Mouse (Mus musculus): Measurements from ENCODE around the gene Dlk1.

Dlk1 gene

DNA sequence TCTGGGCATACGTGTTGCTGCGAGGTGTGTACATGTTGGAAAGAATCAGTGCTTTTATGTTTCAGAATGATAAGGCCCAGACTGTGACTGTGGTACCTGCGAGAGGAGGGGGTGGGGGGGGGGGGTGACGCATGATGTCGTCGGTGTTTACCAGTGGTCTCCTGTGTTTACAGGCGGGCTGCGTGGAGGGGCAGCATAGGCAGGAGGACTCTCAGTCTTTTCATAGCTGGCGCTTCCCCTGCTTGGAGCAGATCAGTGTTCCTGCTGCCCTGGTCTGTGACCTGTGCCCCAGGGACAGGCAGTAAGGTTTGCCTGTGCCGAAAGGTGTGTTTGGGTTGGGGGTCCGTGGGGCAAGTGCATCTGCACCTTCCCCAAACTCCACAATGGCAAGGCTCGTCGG lies at the start of gene Dlk1:
TSS of gene Dlk1 (plus strand) at position 232 of the 400 bp plus-strand sequence.
- DNase-seq (ENCODE audit: low read depth, low spot score) = no peak

DNA sequence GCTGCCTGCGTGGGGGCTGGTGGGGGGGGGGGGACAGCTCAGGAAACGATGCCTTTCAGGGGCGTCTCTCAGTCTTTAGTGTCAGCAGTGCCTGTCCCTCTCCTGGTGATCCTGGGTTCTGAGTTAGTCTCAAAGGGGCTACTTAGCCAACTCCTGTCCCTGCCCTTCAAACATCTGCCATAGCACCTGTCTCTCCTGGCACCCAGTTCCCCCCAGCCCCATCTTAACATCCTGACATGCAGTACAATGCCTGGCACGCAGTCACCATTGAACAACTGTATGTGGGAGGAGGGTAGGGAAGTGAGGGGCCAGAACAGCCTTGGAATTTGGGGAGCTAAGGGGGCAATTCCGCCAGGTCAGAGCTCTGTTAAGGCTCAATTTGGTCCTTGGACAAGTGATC lies 49.7 kb upstream of the Dlk1 start:
- no peak for DNase-seq (ENCODE audit: low read depth, low spot score)

DNA sequence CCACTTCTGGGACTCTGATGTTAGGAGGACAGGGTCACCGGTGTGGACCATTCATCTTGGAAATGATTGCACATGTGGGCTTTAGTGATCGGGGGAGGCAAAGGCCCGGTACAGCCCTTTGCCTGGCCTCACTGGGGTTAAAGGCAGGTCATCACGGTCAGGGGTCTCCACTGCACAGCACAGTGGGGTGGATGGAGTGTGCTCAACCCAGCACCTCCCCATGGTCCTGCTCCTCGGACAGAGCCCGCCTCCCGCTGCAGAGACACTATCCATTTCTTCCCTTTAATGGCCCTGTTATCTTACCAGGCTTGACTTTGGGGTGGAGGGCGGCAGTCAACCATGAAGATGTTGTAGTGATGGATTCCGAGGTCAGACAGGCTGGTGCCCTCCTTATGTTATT lies 48.9 kb upstream of the Dlk1 start:
- DNase-seq (ENCODE audit: low read depth, low spot score) = no peak

DNA sequence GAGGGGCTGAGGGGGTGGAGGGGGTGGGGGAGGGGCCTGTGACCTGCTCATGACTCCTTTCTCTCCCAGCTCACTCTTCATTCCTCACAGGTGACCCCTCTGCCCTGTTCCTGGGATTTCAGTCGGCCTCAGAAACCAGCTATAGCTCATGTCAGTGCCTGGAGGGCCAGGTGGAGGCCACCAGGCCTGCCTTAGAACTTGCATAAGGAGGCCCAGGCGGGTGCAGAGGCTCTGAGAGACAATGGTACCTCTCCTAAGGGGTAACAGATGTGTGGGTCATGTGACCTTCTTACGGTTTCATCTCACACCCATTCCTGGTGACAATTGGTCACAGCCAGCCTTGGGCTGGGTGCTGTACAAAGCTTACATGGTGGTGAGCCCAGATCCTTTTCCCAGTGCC lies 46.6 kb upstream of the Dlk1 start:
- DNase-seq (ENCODE audit: low read depth, low spot score) = no peak

DNA sequence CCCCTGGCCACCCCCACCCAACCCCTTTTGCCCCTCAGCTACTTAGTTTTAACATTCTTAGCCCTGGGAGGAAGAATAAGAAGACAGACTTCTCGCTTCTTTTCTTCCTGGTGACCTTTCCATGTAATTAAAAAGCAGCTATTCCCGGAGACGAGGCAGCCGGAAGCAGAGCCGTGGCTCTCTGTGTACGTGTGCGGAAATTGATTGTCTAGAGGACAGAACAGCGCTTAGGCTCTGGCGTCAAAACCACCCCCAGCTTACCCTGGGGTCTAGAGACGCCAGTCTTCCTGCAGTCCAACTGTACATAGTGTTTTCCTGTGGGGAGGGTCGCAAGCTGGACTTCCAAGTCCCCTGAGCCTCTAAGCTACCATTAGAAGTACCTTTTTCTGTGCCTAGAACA lies 41.9 kb upstream of the Dlk1 start:
- no peak for DNase-seq (ENCODE audit: low read depth, low spot score)

DNA sequence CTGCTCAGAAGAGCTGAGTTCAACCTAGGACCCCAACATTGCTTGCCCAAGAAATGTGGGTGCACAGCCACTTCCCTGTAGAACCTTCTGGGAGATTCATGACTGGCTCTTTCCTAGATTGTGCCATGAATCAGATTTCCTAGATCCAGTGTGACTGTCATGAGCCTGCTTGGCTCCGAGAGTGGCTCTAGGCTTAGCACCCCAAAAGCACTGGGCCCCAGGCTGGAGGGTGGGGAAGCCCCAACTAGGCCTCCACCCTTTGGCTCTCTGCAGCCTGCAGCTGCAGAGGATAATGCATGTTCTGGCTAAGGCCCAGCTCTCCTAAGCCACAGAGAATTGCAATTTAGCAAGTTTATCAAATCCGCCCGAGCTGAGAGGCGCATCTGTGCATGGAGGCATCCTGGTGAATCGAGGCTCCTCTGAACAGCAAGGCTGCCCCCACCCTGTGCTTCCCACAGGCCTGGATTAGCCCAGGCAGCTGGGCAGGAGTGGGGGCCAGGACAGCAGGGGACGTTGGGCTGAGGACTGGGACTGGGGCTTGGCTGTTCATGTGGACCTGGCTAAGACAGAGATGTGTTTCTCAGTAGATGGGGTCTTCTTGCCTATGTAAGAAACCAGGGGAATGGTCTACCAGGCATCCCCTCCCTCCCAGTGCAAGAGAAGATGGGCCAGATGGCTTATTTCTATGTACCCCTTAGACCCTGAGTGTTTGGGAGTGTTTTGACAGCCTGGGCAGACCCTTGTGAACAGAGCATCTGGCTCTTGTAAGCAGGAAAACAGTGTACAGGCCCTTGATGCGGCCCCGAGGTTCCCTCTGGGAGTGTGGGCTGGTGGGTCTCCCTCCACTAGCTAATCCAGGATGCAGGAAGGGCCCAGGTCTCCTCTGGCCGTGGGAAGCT lies 41.2 kb upstream of the Dlk1 start:
- DNase-seq (ENCODE audit: low read depth, low spot score) = no peak

DNA sequence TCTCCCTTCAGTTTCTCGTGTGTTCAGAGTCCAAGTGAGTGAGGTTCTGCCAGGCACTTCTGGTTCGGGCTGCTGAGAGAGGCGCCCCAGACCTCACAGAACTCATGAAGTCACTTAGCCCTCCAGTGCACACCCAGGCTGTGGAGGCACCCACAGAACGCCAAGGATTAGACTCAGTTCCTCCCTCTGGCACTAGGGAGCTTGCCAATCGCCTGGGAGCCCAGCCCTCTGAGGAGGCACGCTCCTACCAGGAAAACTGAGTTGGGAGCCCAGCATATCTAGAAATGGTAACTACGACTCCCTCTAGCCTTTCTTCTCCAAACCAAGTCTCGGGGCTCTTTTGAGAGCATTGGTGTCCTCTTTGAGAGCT lies 40.6 kb upstream of the Dlk1 start:
- DNase-seq (ENCODE audit: low read depth, low spot score) = no peak

DNA sequence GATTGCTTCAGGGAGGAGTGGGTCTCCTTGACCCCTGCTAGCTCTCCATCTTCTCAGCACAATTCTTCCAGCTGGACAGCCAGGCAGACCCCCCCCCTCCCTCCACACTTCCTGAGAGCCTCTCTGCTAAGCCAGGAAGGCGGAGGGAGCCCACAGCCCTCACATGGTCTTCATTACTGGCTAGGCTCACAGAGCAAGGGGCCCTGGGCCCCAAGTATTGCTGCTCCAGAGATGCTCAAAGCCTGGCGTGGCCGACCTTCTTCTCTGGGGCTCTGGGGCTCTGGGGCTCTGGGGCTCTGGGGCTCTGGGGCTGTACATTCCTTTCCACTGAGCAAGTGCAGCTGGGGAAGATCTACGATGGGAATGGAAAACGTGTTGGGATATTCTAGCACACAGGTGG lies 39.9 kb upstream of the Dlk1 start:
- DNase-seq (ENCODE audit: low read depth, low spot score) = no peak

DNA sequence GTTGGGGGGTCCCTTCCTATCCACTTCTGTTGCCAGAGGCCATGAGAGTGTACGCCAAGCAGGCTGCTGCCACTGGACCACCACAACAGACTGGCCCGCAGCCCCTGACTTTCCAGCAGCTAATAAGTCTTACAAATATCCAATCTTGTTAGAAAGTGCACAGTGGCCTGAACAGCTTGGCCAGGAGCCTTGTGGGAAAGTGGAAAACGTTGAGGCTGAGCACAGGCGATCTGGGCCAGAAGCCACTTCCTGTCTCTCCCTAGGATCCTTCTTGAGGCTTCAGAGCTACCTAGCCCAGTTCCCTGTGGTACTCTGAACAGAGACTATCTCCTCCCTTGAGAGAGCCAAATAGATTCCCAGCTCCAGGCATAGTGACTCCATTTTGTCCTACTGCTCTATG lies 39.3 kb upstream of the Dlk1 start:
- DNase-seq (ENCODE audit: low read depth, low spot score) = no peak

DNA sequence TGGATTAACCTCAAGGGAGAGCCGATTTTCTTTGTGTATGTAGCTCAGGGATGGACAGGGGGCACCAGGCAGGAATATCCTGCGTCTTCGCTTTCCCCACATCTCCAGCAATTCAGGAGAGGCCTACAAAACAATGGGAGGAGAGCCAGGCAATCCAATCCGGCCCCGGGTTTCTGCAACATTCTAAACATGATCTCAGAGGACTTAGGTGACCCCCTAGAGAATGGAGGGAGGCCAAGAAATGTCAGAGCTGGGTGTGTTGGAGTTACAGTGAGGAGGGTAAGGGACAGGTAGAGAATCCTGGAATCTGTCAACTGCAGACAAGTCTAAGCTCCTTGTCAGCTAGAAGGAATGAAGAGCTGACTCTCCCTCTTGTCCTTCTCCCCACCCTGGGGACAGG lies 35.9 kb upstream of the Dlk1 start:
- no peak for DNase-seq (ENCODE audit: low read depth, low spot score)

DNA sequence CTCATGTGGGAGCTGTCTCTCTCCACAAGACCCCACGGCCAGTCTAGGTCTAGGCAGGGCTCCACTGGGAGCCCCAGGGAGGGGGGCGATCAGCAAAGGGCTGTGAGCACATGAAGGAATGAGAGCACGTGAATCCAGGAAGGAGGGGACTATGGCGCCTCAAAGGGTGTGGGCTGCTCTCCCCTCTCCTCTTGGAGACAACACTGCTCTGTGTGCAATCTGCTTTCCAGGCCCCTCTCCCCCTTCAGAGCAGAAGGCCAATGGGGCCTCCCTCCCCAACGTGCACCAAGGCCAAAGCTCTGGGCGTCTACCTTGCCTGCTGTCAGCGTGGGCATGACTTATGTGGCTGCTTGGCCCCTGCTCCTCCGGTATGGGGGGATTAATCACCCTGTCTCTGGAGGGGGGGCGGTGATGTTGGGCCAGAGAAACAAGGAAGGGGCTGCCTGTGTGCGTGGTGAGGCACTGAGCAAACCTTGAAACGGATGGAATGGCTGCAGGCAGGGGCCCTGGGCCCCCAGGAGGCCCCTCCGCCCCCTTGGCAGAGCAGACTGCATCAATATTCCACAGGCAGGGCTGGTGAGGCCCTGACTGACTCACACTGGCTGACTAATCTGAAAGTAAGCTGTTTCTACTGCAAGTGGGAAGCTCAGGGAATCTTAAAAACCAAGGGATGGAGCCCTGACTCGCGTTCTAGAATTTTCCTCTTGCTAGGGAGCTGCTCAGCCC lies 35.0 kb upstream of the Dlk1 start:
- DNase-seq (ENCODE audit: low read depth, low spot score) = peak; percentile 75

DNA sequence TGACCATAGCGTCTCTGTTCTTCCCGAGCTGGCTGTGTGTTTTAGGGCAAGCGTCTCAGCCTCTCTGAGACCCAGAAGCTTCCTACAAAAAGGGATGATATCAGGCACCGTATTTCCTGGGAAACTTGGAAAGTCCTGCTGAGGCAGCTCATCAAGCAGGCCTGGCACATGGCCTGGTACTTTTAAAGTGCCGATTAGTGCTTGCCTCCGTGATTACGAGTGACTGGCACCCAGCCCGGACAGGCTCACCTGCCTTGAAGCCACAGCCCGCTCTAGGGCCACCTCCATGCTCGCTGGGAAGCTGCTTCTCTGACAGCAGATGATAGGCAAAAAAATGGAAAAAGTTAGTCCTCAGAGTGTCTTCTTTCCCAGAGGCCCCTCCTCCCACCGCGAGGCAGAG lies 32.6 kb upstream of the Dlk1 start:
- no peak for DNase-seq (ENCODE audit: low read depth, low spot score)

DNA sequence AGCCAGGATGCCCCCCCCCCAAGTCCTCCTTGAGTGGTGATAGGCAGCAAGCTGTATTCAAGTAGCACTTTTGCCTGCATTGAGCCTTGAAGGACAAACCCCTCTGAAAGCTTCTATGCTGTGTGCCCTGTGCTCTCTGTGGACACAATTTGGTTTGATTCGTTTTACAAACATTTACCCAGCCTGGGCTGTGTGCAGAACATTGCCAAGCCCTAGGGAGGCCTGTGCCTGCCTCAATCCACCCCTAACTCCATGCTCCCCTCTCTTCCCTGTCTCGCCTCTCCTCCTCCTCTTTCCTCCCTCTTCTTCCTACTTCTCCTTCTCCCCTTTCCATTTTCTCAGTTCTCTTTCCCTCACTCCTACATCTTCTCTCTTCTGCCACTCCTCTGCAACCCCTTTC lies 29.5 kb upstream of the Dlk1 start:
- DNase-seq (ENCODE audit: low read depth, low spot score) = no peak

DNA sequence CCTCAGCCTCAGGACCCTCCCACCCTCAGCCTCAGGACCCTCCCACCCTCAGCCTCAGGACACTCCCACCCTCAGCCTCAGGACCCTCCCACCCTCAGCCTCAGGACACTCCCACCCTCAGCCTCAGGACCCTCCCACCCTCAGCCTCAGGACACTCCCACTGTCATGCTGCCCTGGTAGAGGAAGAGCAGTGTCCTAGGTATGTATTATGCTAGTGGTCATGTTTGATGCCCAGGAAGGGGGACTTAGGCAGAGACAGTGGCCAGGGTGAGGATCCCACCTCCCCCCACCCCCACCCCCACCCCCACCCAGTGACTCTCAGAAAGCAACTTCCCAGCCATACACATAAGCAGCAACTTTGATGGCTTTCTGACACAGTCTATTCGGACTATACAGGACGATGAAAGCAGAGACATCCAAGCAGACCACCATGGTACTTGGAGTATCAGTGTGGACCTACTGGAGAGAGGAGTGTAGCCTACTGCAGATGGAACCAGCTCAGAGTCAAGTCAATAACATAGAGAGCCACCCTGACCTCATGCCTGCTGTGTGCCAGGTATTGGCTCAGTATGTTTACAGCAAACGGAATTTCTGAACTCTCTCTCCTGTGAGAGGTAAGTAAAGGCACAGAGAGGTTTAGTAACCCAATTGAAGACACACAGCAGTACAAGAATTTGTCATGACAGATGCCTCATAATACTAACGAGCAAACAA lies 28.8 kb upstream of the Dlk1 start:
- DNase-seq (ENCODE audit: low read depth, low spot score) = no peak

DNA sequence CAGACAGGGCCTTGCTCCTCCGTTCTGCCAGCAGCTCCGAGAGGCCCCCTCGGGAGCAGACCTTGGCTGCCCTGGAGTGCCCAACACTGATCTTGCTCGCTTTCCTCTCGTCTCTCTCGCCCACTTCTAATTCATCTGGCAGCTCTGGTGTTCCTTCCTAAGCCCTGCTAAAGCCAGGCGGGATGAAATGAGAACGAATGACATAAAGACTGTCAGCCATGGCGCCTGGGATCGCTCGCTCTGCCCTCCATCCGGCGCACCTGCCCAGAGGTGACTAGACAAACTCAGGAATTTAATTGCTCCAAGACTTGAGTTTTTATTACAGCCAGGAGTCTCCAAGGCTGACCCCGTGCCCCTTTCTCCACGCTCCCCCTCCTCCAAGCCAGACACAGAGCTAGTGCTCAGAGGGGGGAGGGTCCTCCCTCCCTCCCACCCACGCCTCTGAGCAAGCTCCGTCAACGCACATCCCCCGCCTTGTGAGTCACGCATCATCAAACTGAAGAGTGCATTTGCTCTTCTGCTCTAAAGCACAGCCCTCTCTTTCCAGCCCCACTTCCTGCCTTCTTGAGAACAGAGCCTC lies 27.8 kb upstream of the Dlk1 start:
- DNase-seq (ENCODE audit: low read depth, low spot score) = no peak

DNA sequence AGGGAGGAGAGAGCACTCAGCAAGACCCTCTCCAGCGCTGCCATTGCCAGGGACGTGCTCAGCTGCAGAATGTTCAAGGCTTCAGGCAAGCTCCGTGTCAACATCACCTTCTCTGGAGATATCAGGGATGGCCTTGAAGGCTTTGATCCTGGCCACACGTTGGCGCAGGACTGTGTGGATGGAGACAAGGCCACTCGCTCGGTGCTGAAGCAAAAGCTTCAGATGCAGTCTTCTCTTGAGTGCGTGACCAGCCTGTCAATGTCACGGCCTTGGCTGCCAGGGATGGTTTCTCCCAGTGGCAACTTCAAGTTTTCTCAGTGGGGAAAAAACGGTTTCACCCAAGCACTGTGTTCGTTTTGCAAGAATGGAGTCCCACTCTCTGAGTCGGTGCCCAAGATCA lies 26.6 kb upstream of the Dlk1 start:
- no peak for DNase-seq (ENCODE audit: low read depth, low spot score)

DNA sequence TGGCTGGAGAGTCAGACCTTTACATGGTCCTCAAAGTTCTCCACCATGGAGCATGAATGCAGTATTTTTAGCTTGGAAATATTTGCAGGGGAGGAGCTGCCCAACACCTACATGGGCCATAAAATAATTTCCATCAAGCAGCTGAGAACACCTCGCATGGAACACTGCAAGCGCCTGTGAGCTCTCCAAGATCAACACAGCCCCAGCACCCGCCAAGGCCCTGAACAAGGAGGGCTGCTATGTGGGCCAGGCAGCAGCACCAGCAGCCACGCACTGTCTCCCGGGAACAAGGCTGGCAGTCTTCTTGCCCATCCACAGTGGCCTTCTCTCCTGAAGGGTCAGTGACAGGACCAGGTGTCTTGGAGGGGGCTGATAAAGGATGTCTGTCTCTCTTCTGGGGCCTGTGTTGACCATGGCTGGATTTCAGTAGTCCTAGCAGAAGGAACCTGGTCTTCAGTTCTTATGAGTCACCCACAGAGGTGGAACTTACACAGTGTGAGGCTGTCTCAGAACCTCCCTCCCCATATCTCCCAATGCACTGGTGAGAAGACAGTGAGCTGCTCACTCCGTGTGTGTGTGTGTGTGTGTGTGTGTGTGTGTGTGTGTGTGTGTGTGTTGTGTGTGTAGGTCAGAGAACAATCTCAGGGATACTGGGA lies 20.0 kb upstream of the Dlk1 start:
- no peak for DNase-seq (ENCODE audit: low read depth, low spot score)

DNA sequence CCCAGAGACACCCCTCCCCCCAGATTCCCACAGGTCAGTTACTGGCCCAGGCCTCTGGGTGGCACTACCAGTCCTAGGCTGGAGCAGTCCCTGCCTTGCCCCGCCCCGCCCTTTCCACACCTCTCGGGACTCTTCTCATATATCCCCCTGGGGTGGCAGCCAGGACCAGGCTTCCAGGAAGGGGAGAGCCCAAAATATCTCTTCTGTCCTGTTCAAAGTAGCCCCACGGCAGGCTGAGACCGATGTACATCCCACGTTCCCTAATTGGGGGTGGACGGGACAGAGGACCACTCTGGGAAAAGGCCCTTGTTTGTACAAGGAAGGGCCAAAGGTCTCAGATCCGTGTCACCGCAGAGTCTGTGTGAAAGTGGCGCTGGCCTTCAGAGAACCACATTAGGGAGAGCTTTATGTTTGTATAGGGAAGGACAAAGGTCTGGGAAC lies 16.2 kb upstream of the Dlk1 start:
- no peak for DNase-seq (ENCODE audit: low read depth, low spot score)

DNA sequence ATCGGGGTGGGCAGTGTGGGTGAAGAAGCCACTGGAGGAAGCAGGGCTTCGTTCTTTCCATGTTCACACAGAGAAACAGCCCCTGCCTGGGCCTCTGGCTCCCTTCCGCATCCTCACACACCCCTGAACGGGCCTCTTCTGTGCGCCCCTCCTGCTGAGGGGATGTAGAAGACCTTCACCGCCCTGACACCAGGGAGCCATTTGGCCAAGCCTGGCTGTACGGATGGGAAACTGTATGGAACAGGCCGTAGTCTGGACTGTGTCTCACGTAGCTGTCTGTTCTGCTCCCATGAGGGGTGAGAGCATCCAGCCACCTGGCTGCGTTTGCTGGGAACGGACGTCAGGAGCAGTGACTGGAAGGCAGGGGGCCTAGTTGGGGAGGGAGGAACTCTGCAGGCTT lies 15.8 kb upstream of the Dlk1 start:
- no peak for DNase-seq (ENCODE audit: low read depth, low spot score)

DNA sequence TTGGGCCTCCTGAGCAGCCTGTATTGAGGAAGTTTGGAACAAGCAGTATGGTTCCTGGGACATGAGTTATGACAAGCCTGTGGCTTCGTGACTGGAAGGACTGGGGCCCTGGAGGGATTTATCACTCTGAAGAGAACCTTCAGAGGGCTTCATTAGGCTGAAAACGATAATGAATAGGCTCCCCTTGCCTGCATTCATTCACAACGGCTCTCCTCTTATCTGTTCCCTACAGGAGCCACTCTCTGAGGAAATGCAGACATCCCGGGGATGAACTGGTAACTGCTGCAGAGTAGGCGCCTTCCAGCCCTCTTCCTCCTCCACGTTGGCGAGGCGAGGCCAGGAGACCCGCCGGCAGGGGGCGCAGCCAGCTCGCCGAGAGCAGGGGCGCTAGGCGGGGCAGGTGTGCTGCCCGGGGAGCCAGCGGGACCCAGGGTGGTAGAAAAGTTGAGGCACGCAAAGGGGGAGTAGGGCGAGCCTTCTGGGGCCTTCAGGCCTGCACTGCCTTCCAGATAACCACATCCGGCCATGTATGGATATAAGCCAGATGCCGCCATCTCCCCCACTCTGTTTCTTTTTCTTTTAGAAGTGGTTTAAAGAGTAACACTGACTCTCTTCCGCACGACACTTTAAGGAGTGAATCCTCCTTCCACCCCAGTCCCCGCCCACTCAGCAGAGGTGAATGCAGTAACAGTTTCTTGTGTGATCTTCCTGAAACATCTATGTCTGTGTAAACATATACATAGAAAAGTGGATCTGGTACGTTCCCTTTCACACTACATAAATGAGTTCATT lies 14.9 kb upstream of the Dlk1 start:
- DNase-seq (ENCODE audit: low read depth, low spot score) = peak; percentile 76

DNA sequence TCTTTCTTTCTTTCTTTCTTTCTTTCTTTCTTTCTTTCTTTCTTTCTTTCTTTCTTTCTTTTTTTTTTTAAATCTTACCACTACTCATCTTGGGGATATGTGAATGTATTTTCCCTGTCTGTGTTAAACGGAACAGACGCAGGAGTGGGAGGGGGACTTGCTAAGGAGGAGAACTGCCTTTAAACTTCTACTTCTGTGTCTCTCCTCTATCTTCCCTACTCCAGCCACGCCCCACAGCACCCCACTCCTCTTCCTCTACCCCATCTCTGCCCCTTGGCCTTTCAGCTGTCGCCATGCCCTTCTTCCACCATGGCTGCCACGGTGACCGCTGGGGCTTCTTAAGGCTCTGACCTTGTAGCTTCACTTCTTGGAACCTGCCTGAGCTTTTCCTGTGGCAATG lies 14.2 kb upstream of the Dlk1 start:
- DNase-seq (ENCODE audit: low read depth, low spot score) = no peak

Data from embryo, embryonic 11.5 days (tissue).